Mouse (Mus musculus) stomach, embryonic 16.5 days (tissue): ENCODE data around the gene Tmc3. TPM values are rescaled to one million over a fixed set of nuclear protein-coding genes. Genes with fewer than 3 reads are reported as not detected.

Experiments
- ATAC-seq: fragments of 200-750 bp; cut with Nextera tagmentation; 2 replicates; pipeline ENCODE4 v1.8.0; 2017; ENCODE audit warnings: moderate number of reproducible peaks, moderate TSS enrichment; ENCODE audit not compliant: insufficient read depth, low FRiP score
- H3K27ac ChIP-seq: fragments of 300-500 bp; sonication (generic); 2 replicates; pipeline ENCODE4 v1.5.1; 2014; ENCODE audit warnings: low read length
- H3K27me3 ChIP-seq: fragments of 300-500 bp; sonication (generic); 2 replicates; pipeline ENCODE4 v1.6.1; 2014; ENCODE audit warnings: low read length, control low read depth, mixed read lengths; ENCODE audit not compliant: control insufficient read depth, insufficient read depth
- H3K36me3 ChIP-seq: fragments of 300-500 bp; sonication (generic); 2 replicates; pipeline ENCODE4 v1.6.1; 2014; ENCODE audit warnings: low read length; ENCODE audit not compliant: control insufficient read depth, insufficient read depth
- H3K4me1 ChIP-seq: fragments of 300-500 bp; sonication (generic); 2 replicates; pipeline ENCODE4 v1.6.1; 2014; ENCODE audit warnings: low read length, control low read depth, mixed read lengths; ENCODE audit not compliant: control insufficient read depth, insufficient read depth
- H3K4me2 ChIP-seq: fragments of 300-500 bp; sonication (generic); 2 replicates; pipeline ENCODE4 v1.6.1; 2014; ENCODE audit warnings: low read depth, low read length, mixed read lengths
- H3K4me3 ChIP-seq: fragments of 300-500 bp; sonication (generic); replicated peaks from 2 replicates; pipeline ENCODE4 v1.5.1; 2014; ENCODE audit warnings: mild to moderate bottlenecking, low read length
- H3K9ac ChIP-seq: fragments of 300-500 bp; sonication (generic); 2 replicates; pipeline ENCODE4 v1.6.1; 2014; ENCODE audit warnings: low read length
- H3K9me3 ChIP-seq: fragments of 300-500 bp; sonication (generic); replicated peaks from 2 replicates; pipeline ENCODE4 v1.6.1; 2016; ENCODE audit warnings: low read length, control low read depth; ENCODE audit not compliant: control insufficient read depth
- WGBS: fragments of 180-500 bp; shearing (Covaris S2); extraction: QIAGEN DNeasy Blood & Tissue Kit; methylation state at CpG from one replicate; pipeline ENCODE4 v1.1.7; 2014; 5-methylcytosine and 5-hydroxymethylcytosine counted together
- polyA plus RNA-seq: library from polyadenylated mRNA; unstranded; fragments of >200 nt; fragmentation: Nextera tagmentation; extraction: Ambion mirVana; gene quantifications from 2 replicates; pipeline ENCODE4 v1.2.1, GENCODE M21; 2015

Gene Tmc3
- polyA plus RNA-seq, 1 experiment from 2014 or later = 0.70 TPM

DNA sequence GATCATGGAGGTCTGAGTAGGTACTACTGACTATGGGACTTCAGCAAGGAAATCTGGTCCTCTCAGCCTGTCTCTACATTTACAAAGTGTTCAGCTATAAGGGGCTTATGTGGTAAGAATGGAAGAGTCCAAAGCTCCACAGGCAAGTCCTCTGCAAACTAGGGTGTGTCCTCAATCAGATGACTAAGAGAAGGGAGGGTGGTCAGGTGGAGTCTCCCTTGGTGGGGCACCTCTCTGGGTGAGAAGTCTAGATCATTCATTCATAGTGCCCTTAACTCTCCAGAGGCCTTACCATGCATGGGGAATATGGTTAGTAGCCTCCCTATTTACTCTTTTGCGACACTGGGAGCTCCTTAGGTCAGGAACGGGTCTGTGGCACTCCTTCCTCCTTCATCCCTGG lies 69.5 kb downstream of the Tmc3 start:
- no peaks in the 10 kb centered on the region for H3K27me3 ChIP-seq
- no peak overlapping the region for H3K4me2 ChIP-seq
- no peaks in the 10 kb centered on the region for H3K9me3 ChIP-seq
- H3K9ac ChIP-seq = no peak overlapping the region
- H3K4me3 ChIP-seq = peak overlapping the region; percentile 23
- H3K27ac ChIP-seq = no peak overlapping the region
- 0 out of 2 replicates have a peak, but pooled peaks have one; percentile 20 for ATAC-seq
- 74% methylated on average over 2 of the region's 2 CpGs for WGBS
- no peaks in the 10 kb centered on the region for H3K4me1 ChIP-seq
- H3K36me3 ChIP-seq = no peaks in the 10 kb centered on the region

DNA sequence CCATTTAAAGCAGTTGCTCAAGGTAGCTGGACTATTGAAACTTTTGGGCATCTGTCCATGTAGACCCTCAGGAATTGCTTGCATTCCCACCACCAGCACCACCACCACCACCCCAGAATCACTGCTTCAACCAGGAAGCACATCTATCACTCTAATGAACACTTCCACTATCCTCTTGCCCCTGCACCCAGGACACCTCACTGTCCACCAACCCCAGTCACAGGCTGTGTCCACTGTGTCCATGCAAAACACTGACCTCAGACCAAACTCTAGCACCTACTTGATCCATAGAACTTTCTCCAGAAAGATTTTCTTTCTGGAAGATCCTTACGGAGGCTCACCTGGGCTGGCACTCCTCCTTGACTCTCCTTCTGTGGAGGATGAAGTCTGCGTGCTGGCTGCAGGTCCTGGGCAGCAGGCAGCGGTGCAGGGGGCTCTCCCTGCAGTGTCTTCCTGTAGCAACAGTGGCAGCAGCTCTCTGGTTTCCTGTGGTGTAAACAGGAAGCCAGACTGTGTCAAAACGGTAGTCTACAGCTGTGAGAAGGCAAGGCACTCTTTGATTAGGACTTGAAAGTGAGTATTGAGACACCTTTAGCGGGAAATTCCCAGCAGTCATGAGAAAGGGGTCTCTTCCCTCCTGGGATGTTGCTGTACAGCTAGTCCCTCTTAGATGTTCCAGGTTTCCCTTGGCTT lies 70.4 kb downstream of the Tmc3 start:
- Histone ChIP-seq H3K4me3 (peak overlapping the region; percentile 23), H3K4me1 (no peaks in the 10 kb centered on the region), H3K9ac (no peak overlapping the region), H3K27me3 (no peaks in the 10 kb centered on the region), H3K36me3 (no peaks in the 10 kb centered on the region), H3K9me3 (no peaks in the 10 kb centered on the region), H3K27ac (peak overlapping the region; percentile 67), H3K4me2 (peak overlapping the region; percentile 1; the same call in 1 of the 2 replicates)
- WGBS = 45% methylated on average over 5 of the region's 5 CpGs
- ATAC-seq = peak; percentile 11; the same call in 1 of the 2 replicates

DNA sequence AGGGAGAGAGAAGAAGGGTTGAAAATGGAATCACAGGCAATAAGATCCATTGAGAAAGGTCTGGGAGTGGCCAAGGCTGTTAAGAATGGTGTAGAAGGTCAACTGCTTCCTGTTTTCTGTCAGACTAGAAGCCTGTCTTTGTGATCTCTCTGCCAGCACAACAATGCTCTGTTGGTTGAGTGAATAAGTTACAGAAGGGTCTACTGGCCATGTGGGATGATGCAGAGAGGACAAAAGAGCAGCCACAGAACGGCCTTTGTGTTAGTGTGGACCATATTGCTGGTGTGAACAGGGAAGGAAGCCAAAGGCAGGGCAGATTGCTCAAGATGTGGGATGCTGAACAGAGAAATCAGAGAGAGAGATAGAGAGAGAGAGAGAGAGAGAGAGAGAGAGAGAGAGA lies 74.0 kb downstream of the Tmc3 start:
- H3K9me3 ChIP-seq = no peaks in the 10 kb centered on the region
- no peak overlapping the region for H3K4me3 ChIP-seq
- H3K27ac ChIP-seq = peak overlapping the region; percentile 74
- H3K4me1 ChIP-seq = no peaks in the 10 kb centered on the region
- 70% methylated on average over 1 of the region's 1 CpGs for WGBS
- H3K4me2 ChIP-seq = no peak overlapping the region
- peak; percentile 39; the same call in 1 of the 2 replicates for ATAC-seq
- no peak overlapping the region for H3K9ac ChIP-seq
- no peaks in the 10 kb centered on the region for H3K27me3 ChIP-seq
- H3K36me3 ChIP-seq = no peaks in the 10 kb centered on the region

DNA sequence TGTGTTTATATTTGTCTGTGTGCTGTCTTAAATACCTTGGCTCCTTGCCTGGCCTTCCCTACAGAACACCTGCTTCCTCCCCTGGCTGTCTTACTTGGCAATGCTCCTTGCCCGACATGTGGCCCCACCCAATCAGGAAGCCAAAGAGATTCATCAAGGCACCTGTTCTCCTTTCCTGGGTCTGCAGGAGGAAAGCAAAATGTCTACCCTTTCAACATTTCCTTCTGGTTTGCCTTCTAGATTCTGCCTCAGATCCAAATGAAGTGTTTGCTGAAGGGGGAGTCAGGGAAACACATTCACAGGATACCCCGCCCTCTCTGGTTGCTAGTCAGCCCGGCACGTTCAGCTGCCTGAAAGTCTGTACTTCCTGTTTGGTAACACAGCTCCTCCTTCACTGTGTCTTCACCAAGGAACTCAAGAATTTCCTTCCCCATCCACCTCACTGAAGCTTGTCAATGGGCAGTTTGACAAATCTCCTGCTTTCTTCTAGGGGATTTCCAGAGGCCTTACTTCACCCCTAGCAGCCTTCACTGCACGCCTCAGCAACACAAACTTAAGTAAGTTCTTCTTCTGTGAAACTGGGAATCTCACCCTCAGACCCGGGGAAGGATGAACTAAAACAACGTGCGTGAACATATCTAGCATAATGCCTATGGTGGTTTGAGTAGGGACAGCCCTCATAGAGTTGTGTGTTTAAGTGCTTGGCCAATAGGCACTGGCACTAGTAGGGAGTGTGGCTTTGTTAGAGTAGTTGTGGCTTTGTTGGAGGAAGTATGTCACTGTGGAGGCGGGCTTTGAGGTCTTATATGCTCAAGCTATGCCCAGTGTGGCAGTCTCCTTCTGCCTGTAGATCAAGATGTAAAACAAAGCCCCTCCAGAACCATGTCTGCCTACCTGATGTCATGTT lies 74.7 kb downstream of the Tmc3 start:
- Histone ChIP-seq H3K4me2 (no peak overlapping the region), H3K27ac (peak overlapping the region; percentile 74), H3K9ac (no peak overlapping the region), H3K9me3 (no peaks in the 10 kb centered on the region), H3K27me3 (no peaks in the 10 kb centered on the region), H3K36me3 (no peaks in the 10 kb centered on the region), H3K4me3 (no peak overlapping the region), H3K4me1 (no peaks in the 10 kb centered on the region)
- ATAC-seq = peak; percentile 44; the same call in 1 of the 2 replicates
- 64% methylated on average over 9 of the region's 9 CpGs for WGBS

DNA sequence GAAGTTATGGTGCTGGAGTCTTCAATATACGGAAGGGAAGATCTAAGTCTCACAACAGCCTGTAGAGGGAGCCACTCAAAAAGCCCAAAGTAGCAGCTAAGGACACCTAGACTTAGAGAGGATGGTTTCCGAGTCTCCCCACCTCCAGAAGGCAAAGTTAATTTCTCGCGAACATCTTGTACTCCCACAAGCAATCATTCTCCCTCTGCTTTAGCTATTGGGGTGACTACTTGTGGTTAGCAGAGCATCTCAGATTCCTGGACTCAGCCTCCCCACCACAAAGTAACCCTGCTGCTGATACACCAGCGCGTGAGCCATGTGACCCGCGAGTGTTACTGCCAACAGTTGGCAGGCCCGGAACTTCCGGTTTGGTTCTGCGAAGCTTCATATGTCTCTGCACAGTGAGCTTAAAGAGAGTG lies 75.6 kb downstream of the Tmc3 start:
- Histone ChIP-seq H3K27ac (no peak overlapping the region), H3K4me2 (no peak overlapping the region), H3K9me3 (no peaks in the 10 kb centered on the region), H3K27me3 (no peaks in the 10 kb centered on the region), H3K4me1 (no peaks in the 10 kb centered on the region), H3K9ac (no peak overlapping the region), H3K36me3 (no peaks in the 10 kb centered on the region), H3K4me3 (no peak overlapping the region)
- ATAC-seq = no peak
- 89% methylated on average over 11 of the region's 11 CpGs for WGBS

DNA sequence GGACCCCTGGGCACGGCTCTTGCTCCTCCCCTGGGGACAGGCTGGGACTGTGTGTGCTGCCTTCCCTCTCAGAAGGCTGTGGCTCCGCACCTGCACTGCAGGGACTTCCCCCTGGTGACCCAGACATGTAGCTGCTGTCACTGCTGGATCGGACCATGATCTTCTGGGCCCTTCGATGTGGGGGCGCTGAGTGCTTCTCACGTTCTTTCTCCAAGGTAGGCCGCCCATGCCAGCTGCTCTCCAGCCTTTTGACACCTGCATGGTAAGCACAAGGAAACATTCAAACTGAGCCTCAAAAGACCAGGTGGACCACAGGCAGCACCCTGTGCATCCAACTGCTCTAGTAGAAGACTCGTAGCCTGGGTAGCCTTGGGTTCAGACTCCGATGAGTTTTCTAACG lies 76.3 kb downstream of the Tmc3 start:
- H3K4me1 ChIP-seq = no peaks in the 10 kb centered on the region
- H3K36me3 ChIP-seq = no peaks in the 10 kb centered on the region
- H3K27ac ChIP-seq = no peak overlapping the region
- no peak overlapping the region for H3K9ac ChIP-seq
- no peaks in the 10 kb centered on the region for H3K27me3 ChIP-seq
- 88% methylated on average over 10 of the region's 10 CpGs for WGBS
- H3K4me3 ChIP-seq = no peak overlapping the region
- H3K9me3 ChIP-seq = no peaks in the 10 kb centered on the region
- H3K4me2 ChIP-seq = no peak overlapping the region
- ATAC-seq = no peak

DNA sequence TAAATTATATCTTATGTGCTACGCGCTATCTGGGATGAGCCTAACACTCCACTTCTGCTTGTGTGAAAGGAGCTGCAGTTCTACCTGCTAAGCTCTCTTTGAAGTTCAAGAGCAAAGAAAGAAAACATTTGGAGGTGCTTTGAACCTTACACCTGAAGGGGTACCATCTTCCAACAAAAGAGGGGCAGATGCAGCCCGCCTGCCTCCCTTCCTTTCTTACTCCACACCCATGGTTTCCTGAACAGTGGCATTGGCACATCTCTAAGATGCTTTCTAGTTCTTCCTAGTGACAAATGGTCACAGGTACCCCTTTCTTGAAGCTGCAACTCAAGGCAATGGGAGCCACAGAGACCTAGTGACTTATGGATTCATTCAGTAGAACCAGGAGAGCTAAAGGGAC lies 77.0 kb downstream of the Tmc3 start:
- H3K27ac ChIP-seq = no peak overlapping the region
- H3K9ac ChIP-seq = no peak overlapping the region
- ATAC-seq = no peak
- H3K4me2 ChIP-seq = no peak overlapping the region
- WGBS = 96% methylated on average over 3 of the region's 3 CpGs
- no peaks in the 10 kb centered on the region for H3K36me3 ChIP-seq
- H3K27me3 ChIP-seq = no peaks in the 10 kb centered on the region
- H3K9me3 ChIP-seq = no peaks in the 10 kb centered on the region
- H3K4me1 ChIP-seq = no peaks in the 10 kb centered on the region
- no peak overlapping the region for H3K4me3 ChIP-seq

DNA sequence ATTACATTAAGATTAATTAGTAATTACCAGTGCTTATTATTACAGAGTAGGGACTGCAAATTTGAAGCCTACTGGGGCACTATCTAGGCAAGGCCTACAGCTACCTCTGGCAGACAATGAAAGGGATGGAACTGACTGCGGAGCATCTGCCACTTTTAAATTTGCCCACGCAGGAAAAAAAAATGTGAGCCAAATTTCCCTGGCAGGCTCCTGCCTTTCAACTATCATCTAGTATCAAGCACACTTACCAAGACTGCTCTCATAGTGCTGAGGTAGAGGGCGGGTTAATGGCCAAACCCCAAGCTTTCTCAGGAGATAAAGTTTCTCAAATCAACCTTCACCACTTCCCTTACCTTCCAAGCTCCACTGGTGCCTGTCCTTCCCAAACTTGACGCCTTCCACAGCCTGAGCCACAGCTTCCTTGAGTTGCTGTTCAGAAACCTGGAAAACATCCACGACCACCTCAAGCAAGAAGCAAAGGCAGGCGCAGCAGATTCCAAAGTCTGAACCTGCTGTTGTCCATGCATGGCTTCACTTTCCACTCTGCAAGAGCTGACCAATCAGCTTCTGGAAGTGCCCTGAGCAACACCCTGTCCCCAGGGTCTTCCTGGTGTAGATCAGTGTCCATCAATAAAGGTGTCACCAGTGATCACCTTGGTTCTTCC lies 78.1 kb downstream of the Tmc3 start:
- H3K27me3 ChIP-seq = no peaks in the 10 kb centered on the region
- no peak overlapping the region for H3K4me2 ChIP-seq
- no peak overlapping the region for H3K9ac ChIP-seq
- 82% methylated on average over 6 of the region's 6 CpGs for WGBS
- H3K27ac ChIP-seq = no peak overlapping the region
- H3K9me3 ChIP-seq = no peaks in the 10 kb centered on the region
- no peaks in the 10 kb centered on the region for H3K4me1 ChIP-seq
- no peaks in the 10 kb centered on the region for H3K36me3 ChIP-seq
- H3K4me3 ChIP-seq = no peak overlapping the region
- ATAC-seq = no peak
